Mouse (Mus musculus): ENCODE results near the gene Gnpda2.

Gnpda2 gene

DNA sequence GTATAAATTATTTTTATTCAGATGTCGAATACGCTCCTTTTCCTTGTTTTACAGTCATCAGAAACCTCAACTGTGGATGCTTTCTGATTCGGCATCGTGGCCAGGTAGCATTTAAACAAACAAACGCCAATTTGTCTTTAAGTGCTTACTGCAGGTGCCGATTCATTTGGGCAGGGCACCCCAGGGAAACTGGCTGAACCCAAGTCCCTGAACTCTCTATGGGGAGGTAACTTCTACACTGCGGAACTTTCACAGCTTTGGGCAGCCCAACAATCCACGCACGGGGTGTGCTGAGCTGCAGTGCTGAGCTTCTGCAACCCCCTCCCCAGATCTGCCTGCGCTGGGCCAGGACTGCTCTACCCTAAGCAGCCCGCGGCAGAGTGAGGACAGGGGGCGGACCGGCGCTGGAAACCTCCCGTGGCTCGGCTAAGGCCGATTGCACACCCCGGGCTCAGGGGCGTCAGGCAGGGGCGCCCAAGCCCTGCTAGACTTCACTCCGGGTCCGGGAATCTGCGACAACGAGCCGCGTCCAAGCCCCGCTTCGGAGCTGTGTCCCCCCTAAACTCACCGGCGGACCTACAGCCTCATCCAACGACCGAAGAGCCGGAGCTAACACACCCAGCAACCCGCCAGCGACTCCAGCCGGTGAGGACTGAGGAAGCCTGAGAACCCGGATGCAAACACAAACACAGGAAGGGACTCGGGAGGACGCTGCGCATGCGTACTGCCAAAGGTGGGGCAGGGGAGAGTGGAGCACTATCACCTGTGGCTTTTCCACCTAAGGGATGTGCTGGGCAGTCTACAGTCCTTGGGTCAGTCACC is at the start of gene Gnpda2:
Gene Gnpda2, minus strand, starts transcription at position 701 of the 822 bp plus-strand sequence.
- peak; percentile 79 for DNase-seq (ENCODE audit: extremely low spot score, low read depth, low spot score)

DNA sequence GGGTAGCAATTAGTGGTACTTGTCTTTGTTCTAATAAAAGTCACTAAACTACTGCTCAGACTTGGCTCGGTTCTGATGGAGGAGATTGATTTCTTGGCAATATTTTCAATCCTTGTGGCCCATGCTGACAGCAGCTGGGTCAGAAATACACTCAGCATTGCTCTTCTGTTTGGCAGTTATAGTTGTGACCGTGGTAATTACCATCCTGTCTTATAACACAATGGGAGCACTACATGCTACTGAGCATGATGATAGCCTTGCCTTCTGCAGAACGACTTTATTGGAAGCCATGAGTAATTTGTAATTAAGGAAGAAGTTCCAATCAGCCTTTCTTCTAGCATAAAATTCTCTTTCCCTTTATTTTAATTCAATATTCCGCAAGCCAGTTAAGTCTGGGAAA is 42.6 kb upstream of the Gnpda2 start:
- DNase-seq (ENCODE audit: extremely low spot score, low read depth, low spot score) = no peak

DNA sequence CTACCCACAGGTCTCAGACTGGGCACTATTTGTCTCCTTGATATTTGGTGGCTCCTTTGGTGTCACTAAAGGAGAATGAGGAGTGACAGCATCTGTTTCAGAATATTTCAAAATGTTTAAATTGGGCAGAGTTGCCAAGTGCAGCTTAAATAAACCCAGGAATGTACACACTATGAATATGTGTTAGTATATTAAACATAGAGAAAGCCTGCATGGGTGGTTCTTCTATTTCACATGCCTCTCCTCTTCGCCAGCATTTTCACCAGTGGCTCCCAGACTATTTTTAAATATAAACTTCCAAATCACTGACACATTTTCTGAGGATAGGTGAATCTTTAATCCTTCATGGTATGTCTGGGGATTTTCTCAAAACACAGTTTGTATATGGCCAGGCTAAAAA is 28.8 kb upstream of the Gnpda2 start:
- DNase-seq (ENCODE audit: extremely low spot score, low read depth, low spot score) = no peak

DNA sequence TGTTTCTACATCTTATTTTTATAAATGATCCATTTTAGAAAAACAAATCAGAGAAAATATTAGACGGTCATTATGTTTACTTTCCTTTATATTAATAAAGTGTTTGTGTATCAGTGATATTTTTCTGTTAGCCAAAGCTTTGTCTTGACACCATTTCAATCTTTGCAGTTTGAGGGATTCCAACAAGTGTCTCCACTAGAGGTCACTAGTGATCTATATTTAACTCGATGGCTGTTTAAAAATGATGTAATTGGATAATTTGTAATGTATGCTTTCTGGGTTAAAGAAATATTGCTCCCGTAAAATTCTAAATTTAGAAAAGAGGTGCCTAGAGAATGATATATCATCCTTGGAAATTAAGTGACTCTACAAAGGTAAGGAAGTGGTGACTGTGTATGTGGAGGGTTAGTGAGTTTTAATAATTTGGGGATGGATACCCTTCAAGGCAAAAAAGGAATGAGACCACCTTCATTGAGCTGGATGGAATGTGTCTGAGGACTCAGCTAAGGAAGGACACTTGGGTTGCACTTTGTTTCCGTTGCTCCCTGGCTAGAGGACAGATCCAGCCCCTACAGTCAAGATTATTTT is 21.2 kb upstream of the Gnpda2 start:
- peak; percentile 35 for DNase-seq (ENCODE audit: extremely low spot score, low read depth, low spot score)

DNA sequence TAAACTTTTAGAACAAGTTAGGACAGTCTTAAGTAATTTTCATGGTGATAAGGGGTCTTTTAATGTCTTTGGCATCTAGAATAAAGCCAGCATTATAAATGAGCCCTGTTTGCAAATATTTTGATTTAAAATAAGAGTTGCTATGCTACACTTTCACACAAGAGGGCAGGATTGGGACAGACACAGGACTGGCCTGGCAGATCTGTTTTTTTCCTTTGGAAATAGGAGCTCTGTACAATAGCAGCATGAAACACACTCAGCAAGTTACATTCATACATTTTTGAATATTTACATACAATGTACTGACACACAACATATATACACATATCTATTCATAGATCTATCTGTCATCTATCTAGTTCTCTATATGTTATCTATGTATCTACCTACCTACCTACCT is 8.9 kb upstream of the Gnpda2 start:
- no peak for DNase-seq (ENCODE audit: extremely low spot score, low read depth, low spot score)

DNA sequence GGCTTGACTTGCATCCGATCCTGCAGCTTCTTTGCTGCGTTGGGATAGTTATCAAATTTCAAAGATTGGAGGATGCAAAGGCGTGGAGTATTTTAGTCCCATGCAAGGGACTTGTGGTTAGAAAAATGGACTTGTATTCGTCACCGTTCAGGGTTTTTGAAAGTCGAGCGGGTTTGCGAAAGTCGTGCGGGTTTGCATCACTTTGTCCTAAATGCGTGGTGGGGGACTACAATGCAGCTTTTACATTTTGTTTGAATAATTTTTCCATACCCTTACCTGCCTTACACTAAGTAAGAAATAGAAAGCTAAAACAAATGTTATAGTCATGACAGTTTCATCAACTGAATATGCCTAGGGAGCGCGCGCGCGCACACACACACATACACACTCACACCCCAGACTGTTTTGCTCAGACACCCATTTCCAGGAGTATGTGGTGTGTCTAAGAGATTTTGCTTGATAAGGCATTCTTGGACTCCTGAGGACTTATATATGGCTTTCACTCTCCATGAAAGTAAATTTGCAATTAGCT is 34.7 kb downstream of the Gnpda2 start:
- DNase-seq (ENCODE audit: extremely low spot score, low read depth, low spot score) = no peak

DNA sequence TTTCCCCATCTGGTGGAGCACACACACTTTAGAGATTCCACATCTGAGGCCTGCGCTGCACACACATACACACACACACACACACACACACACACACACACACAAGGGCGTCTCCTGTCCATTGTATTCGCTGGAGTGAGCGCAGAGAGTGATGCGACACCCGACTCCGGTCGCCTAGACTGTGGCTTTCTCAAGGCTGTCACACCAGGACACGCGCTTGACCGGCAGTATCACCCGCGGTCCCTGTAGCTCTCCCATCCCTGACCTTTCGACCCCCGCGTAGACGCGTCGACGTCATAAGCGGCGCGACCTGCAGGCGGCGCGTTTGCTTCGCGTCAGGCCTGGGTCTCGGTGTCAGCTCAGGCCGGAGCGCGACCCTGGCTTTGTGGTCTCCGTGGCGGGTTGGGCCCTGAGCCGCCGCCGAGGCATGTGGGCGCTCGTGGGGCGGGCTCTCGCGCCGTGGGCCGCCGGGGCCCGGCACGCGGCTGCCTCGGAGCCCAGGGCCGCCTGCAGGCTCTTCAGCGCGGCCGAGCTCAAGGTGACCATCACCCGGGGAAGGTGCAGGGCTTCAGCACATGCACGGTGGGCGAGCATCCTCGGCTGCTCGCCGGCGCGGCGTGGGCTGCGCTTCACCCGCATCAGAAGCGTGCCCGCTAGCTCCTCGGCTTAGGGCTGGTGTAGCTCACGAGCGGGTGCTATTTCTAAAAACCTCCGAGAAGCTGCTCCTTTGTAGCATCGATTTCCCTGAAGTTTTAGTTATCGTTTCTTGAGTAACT is 35.3 kb downstream of the Gnpda2 start, which contains the start of gene Guf1:
Gene Guf1, plus strand, starts transcription at position 296 of the 776 bp plus-strand sequence.
- peak; percentile 61 for DNase-seq (ENCODE audit: extremely low spot score, low read depth, low spot score)

DNA sequence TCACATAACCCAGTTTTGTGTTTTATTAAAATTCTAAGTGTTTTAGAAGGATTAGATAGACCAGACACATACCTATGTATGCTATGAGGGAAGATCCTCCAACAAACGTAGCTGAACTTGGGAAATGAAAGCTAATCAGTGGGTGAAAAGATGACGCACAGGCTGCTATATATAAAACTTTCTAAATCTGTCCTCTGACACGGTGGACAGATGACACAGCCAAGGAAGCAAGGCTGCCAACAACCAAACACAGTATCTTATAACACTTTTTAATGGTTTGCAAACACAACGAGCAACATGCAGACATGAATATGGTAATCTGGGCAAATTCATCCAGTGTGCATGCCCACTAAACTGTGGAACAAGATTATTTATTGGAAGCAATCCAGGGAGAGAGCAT is 49.7 kb downstream of the Gnpda2 start, which contains the start of gene Yipf7:
Gene Yipf7, minus strand, starts transcription at position 160 of the 400 bp plus-strand sequence.
- no peak for DNase-seq (ENCODE audit: extremely low spot score, low read depth, low spot score)

DNA sequence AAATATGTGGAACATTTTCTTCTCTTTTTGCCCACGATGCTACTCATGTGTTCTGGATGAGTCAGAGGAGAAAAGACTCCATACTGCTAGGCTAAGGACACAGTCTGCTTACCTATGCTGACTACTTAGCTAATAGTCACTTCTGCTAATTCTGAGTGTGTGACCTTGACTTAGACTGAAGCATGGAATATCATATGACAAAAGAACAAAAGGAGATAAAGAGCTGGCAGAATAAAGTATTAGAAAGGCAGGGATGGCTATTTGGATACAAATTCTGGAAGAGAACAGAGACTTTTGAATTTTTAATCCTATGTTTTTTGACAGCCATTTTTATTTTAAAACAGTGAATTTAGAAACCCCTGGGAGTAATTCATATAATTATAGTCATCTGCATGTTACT is 50.5 kb downstream of the Gnpda2 start:
- DNase-seq (ENCODE audit: extremely low spot score, low read depth, low spot score) = no peak

DNA sequence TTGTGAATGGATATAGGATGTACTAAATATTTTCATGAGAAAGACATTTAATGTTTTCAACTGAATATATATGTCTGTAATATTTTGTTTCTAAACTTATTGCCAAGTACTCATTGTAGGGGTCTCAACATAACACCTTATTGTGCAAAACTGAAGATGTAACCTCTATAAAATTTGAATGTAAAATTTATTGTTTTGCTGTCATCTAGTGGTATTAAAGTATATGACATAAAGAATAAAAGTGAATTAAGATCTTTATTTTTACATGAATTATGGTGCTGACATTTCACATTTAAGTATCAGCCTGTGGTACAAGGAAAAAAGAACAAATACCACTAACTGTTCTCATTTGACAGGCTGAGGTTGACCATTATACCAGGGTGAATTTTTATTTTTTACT is 68.2 kb downstream of the Gnpda2 start:
- DNase-seq (ENCODE audit: extremely low spot score, low read depth, low spot score) = no peak
